Mouse (Mus musculus) layer of hippocampus, adult 6 months (tissue): ENCODE measurements around the gene Hmgn1. TPM values are rescaled to one million over a fixed set of nuclear protein-coding genes. Genes with fewer than 3 reads are reported as not detected.

Source experiments
- long read RNA-seq, 2 experiments: library from polyadenylated mRNA; unstranded; transcript quantifications; one replicate each; pipeline ENCODE4 v2.0.0; 2019 to 2020
- polyA plus RNA-seq: library from polyadenylated mRNA; unstranded; fragments of <200 nt; fragmentation: Nextera tagmentation; gene quantifications from 2 replicates; pipeline ENCODE4 v1.2.3, GENCODE M21; 2021

The Hmgn1 gene
- polyA plus RNA-seq: 75.6 and 80.4 TPM in 2 replicates
- long read RNA-seq, experiment 1, transcript Hmgn1-201 (6 exons, 2,174 nt): major isoform, 137 of 167 reads
- long read RNA-seq, experiment 1, transcript Hmgn1-204 (2 exons, 801 nt): minor isoform, 5 of 167 reads
- long read RNA-seq, experiment 1, partial matches to known transcripts: 4 of 167 reads
- long read RNA-seq, experiment 1, other reads (novel, unspliced or antisense): 21 of 167 reads
- long read RNA-seq, experiment 2, transcript Hmgn1-201 (6 exons, 2,174 nt): major isoform, 184 of 202 reads
- long read RNA-seq, experiment 2, partial matches to known transcripts: 9 of 202 reads
- long read RNA-seq, experiment 2, other reads (novel, unspliced or antisense): 9 of 202 reads

GRCm38 (mm10) chr16:96127657-96128344, at the start of gene Hmgn1:
Hmgn1 (minus strand) TSS chr16:96127729.

DNA sequence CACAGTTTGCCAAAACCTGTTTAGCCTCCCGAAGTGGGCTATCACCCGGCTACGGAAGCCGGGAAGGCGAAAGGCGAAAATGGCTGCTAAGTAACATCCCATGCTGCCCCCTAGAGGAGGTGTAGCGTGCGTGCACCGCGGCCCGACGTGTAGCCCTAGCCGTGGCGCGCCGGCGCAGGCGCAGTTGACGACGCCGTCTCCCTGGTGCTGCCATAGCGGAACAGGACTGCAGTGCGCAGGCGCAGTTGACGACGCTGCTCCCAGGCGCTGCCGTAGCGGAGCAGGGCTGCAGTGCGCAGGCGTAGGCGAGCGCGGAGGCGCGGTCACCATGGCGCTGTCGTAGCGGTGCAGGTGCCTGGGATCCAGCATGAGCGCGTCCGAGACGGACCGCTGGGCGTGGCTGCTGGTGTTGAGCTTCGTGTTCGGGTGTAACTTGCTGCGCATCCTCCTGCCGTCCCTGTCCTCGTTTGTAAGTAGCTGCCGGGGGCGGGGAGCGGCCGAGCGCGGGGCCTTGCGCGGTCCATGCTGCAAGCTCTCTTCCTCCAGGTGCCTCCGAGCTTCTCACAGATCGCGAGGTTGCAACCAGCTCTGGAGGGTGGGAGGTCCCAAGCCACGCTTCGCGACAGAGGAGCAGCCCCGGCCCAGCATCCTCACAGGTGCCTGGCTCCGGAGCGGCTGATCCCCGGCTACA, 17.7 kb upstream of the Hmgn1 start, which contains the start of gene Wrb:
TSS of gene Wrb (plus strand) at position 298 of the 691 bp plus-strand sequence.

DNA sequence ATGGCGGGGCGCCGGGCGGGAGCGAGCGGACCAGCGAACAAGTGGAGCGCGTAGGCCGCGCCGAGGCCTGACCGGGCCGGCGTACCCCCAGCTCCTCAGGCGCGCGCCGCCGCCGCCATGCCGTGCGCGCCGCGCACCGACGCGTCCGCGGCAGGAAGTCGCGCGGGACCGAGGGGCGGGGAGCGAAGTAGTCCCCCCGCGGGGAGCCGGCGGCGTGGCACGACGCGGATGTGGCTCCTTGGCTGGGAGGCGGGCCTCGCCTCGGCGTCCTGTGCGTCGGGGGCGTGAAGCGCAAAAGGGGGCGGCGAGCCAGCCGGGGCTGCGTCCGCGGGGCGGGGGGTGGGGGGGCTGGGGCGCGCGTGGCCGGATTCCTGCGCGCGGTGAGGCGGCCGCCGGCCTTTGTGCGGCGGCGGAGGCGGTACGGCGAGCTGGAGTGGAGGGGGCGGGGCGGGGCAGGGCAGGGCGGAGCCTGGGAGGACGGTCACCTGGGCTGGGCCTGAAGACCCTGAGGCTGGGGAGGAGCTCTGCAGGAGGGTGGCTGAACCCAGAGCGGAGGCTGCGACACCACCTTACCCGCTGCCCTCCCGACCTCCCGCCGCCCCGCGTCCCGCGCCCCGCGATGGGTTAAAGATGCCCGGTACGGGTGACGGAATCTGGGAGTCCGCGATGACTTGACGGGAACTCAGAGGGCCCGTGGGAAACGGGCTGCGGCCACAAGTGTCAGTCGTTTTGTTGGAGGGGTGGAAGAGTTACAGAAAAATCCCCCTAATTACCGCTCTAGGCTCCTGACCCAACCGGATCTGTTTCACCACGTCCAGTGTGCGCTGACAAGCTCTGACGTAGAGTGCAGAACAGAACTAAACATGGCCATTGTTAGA, 45.0 kb downstream of the Hmgn1 start, which contains the start of gene Brwd1:
TSS of gene Brwd1 (minus strand) at position 226 of the 878 bp plus-strand sequence.

Other genes with a start within 250 kb of the Hmgn1 start
- 40.0 and 43.2 TPM in 2 replicates for gene Psmg1, start 136.8 kb downstream of the Hmgn1 start, polyA plus RNA-seq
- gene Brwd1, start 45.2 kb downstream of the Hmgn1 start, polyA plus RNA-seq: 67.6 and 72.7 TPM in 2 replicates
- 101 and 131 TPM in 2 replicates for gene Wrb, start 17.7 kb upstream of the Hmgn1 start, polyA plus RNA-seq
- 0.73 and 0.80 TPM in 2 replicates for gene Lca5l, start 64.5 kb upstream of the Hmgn1 start, polyA plus RNA-seq
- gene Sh3bgr, start 72.7 kb upstream of the Hmgn1 start, polyA plus RNA-seq: 1.8 and 2.1 TPM in 2 replicates
- 8.8 and 12.0 TPM in 2 replicates for gene B3galt5, start 108.1 kb upstream of the Hmgn1 start, polyA plus RNA-seq